Mouse (Mus musculus) erythroblast, adult 5-6 weeks (primary cell): ENCODE results near the gene Cers2. TPM values are rescaled to one million over a fixed set of nuclear protein-coding genes. Genes with fewer than 3 reads are reported as not detected.
"Not testable (repeated sequence)": the region's sequence is repeated elsewhere in the genome, so short reads cannot be mapped to it uniquely, and the experiment has no call there.

ENCODE experiments used
- ATAC-seq: replicated peaks from 2 replicates; pipeline ENCODE4 v1.8.0; 2016; ENCODE audit warnings: moderate number of reproducible peaks, mild to moderate bottlenecking, moderate TSS enrichment, inconsistent platforms; ENCODE audit not compliant: poor library complexity, low FRiP score, severe bottlenecking
- total RNA-seq, 2 experiments: library from RNA; stranded (forward) in 1 of 2; stranded (reverse) in 1 of 2; fragments of 150-400 nt in 1 of 2; fragments of 200-764, 138-1000 nt in 1 of 2; gene quantifications; 2 replicates each; pipeline versions ENCODE4 v1.2.3 to v1.2.4; 2015 to 2017; ENCODE audit warnings: low replicate concordance in 2 of 2

The Cers2 gene
- total RNA-seq, 2 experiments from 2014 or later = 26.8 to 45.2 TPM

- peak; percentile 77 for ATAC-seq
Observed at GRCm38 (mm10) chr3:95315094-95315843, 678 bp downstream of the Cers2 start.

DNA sequence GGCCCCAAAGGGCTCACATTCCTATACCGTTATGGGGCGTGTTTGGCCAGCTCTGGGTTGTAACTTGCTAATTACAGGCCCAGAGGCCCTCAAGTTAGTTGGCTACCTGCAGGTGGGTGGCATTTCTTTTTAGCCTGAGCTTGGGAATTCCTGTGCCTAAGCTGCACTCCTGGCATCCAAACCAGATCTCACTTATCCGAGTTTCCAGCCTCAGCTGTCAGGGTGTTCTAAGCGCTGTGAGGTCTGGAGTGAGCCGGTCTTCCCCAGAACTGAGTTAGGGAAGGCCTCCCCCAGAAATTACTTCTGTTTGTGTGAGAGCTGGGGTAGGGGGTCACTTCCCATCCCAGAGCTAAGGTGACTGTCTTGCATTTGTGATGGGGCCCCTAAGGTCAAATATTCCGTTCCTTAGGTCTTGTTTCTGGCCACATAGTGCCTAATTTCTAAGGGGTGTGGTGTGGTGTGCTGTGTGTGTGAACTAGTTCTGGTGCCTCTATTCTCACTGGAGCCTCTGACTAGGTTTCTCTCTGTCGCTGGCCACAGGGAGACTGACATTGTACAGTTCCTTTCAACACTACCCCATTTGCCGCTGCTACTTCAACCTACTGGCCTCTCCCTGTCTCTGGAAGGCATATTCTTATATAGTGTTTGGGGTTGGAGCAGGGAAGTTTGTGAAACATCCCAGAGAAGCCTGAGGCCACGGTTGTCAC is 1.4 kb downstream of the Cers2 start:
- ATAC-seq = no peak

- peak; percentile 58 for ATAC-seq
Observed at GRCm38 (mm10) chr3:95317414-95318080, 3.0 kb downstream of the Cers2 start.

DNA sequence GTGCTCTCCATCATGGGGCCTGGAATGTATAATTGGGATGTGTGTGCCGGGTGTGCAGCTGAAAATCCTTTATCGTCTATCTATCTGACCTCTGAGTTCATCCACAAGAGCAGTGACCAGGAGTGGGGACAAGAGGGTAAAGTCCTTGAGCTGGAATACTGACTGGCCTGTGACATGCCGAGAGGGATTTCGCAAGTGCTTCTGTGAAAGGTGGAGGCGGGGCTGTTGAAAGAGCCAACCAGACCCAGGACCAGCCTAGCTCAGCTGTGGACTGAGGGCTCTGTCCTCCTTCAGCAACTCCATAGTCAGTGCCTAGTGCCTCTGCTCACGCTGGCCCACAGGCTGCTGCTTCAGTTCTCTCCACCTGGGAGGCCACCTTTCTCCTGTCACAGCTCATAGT is 4.0 kb downstream of the Cers2 start:
- ATAC-seq = no peak

- ATAC-seq = no peak
Observed at GRCm38 (mm10) chr3:95319110-95319509, 4.5 kb downstream of the Cers2 start.

GRCm38 (mm10) chr3:95319701-95320625 is 5.4 kb downstream of the Cers2 start:
- no peak for ATAC-seq

DNA sequence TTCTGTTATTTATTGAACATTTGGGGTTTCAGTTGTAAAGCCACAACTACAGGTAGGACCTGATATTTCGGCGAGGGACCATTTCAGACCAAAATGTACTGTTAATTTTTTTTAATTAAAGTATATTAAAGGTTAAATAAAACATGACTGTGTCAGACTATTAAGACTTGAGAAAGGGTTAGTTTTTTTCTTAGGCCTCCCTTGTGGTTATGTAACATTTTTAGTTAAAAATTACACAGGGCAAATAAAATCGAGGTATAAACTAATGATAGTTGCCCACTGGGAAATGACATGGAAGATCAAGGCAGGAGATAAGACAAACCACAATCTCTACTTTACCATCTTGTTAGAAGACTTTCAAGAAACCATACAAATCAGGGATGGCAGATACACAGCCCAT is 8.8 kb downstream of the Cers2 start:
- ATAC-seq = no peak

DNA sequence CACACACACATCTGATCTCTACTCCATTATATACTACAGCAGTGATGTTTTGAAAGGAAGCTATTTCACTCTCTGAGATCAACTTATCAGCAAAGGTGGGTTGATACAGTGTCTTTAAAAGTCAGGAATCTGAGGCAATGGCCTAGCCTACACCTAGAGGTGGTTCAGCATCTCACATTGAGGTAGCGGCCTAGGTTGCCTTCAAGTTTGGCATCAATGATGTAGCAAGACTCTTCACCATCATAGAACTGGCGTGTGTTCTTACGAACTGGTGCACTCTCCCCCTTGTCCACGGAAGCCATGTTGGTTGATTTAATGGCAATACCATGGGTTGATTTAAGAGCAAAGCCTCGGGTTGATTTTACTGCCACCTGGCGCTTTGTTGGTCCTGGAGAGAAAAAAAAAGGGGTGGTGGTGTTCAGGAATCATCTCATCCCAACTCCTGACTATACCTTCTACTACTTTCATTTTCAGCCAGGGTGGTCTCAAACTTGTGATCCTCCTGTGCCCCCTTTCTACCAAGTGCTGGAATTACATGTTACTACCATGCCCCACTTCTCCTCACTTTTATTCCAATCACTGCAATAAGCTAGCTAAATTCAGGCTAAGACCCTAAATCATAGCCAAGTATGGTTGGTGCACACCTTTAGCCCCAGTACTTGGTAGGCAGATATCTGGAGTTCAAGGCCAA is 10.0 kb downstream of the Cers2 start:
- no peak for ATAC-seq

GRCm38 (mm10) chr3:95328803-95329404 is 14.3 kb downstream of the Cers2 start:
- ATAC-seq = no peak

GRCm38 (mm10) chr3:95331528-95331927 is 16.9 kb downstream of the Cers2 start:
- ATAC-seq = no peak

GRCm38 (mm10) chr3:95337345-95337744 is 22.8 kb downstream of the Cers2 start:
- no peak for ATAC-seq

- no peak for ATAC-seq
Observed at GRCm38 (mm10) chr3:95338251-95338650, 23.7 kb downstream of the Cers2 start.

GRCm38 (mm10) chr3:95343356-95344000 is 28.9 kb downstream of the Cers2 start:
- not testable (repeated sequence) for ATAC-seq

DNA sequence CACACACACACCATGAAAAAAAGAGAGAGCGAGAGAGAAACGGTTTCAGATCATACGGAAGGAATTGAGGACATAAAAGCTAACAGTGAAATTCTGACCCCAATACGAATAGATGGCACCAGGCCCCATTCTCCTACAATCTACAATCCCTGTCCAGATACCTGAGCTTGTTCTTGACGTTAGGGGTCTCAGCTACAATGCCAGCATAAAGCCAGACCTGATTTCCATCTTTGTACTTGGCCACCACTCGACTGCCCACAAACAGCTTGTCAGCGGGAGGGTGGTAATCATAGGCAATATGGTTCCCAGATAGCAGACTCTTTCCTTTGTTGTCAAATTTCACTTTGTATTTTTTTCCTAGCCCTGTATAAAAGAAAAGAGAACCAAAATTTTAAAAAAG is 31.9 kb downstream of the Cers2 start:
- no peak for ATAC-seq

GRCm38 (mm10) chr3:95348343-95348742 is 33.8 kb downstream of the Cers2 start:
- ATAC-seq = not testable (repeated sequence)

DNA sequence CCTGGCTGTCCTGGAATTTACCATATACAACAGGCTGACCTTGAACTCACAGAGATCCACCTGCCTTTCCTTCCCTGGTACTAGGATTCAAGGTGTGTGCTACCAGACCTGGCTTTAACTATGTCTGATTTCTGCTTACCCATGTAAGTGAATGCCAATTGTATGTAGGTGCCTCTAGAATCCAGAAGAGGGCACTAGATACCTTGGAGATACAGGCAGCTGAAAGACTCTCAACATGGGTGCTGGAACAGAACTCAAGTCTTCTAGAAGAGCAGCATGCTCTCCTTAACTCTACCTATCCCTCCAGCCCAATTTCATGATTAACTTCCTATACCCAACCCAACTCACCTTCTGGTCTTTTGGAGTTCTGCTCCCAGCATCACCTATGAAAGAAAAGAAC is 34.9 kb downstream of the Cers2 start:
- peak; percentile 83 for ATAC-seq

DNA sequence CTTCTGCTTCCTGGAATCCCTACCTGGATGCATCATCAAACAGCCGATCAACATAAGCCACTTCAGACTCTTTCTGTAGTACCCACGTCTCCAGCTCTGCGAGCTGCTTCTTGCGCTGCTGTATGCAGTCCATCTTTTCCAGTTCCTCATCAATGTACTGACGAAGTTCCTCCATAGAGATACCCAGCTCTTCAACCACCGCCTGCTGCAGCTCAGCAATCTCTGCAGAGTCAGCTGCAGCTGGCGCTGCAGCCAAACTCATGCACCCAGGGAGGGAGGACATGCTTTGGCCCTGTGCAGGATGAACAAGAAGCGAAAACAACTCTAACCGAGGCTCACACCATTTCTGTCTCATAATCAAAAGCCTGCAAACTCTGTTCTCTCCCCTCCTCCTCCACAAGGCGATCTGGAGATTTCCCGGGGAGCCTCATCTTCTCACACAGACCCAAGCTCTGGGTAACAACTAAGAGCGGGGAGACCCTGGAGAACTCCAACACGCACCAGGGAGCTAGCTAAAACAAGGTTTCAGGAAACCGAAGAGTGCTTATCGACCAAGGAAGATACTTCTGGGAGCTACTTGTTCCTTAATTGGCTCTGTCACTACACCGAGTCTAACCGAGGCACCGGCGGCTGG is 41.4 kb downstream of the Cers2 start:
- peak; percentile 22 for ATAC-seq
